Mouse (Mus musculus) forebrain, embryonic 11.5 days (tissue): ENCODE data around the gene Gm20388. TPM values are rescaled to one million over a fixed set of nuclear protein-coding genes. Genes with fewer than 3 reads are reported as not detected.

ENCODE experiments used
- ATAC-seq: fragments of 200-750 bp; cut with Nextera tagmentation; replicated peaks from 2 replicates; pipeline ENCODE4 v1.8.0; 2017; ENCODE audit warnings: moderate TSS enrichment; ENCODE audit not compliant: low FRiP score
- DNase-seq: peaks from one replicate; pipeline ENCODE4 v3.0.0-alpha.2; 2017; ENCODE audit warnings: low spot score
- H3K27ac ChIP-seq: fragments of 300-500 bp; sonication (generic); 2 replicates; pipeline ENCODE4 v1.5.1; 2014; ENCODE audit warnings: low read depth, low read length
- H3K27me3 ChIP-seq: fragments of 300-500 bp; sonication (generic); 2 replicates; pipeline ENCODE4 v1.6.1; 2014; ENCODE audit warnings: mild to moderate bottlenecking, low read length, mixed read lengths; ENCODE audit not compliant: control insufficient read depth, insufficient read depth
- H3K36me3 ChIP-seq: fragments of 300-500 bp; sonication (generic); 2 replicates; pipeline ENCODE4 v1.6.1; 2014; ENCODE audit warnings: mild to moderate bottlenecking, low read length, moderate library complexity, mixed read lengths; ENCODE audit not compliant: control insufficient read depth, insufficient read depth
- H3K4me1 ChIP-seq: fragments of 300-500 bp; sonication (generic); replicated peaks from 2 replicates; pipeline ENCODE4 v1.6.1; 2014; ENCODE audit warnings: low read length, mixed read lengths; ENCODE audit not compliant: control insufficient read depth, insufficient read depth
- H3K4me2 ChIP-seq: fragments of 300-500 bp; sonication (generic); 2 replicates; pipeline ENCODE4 v1.6.1; 2014; ENCODE audit warnings: low read depth, mild to moderate bottlenecking, low read length, moderate library complexity, mixed read lengths; ENCODE audit not compliant: severe bottlenecking
- H3K4me3 ChIP-seq: fragments of 300-500 bp; sonication (generic); 2 replicates; pipeline ENCODE4 v1.5.1; 2014; ENCODE audit warnings: low read depth, low read length
- H3K9ac ChIP-seq: fragments of 300-500 bp; sonication (generic); 2 replicates; pipeline ENCODE4 v1.6.1; 2014; ENCODE audit warnings: low read length
- H3K9me3 ChIP-seq: fragments of 300-500 bp; sonication (generic); 2 replicates; pipeline ENCODE4 v1.6.1; 2016; ENCODE audit warnings: low read length, mixed read lengths; ENCODE audit not compliant: control insufficient read depth
- WGBS: fragments of 180-500 bp; shearing (Covaris S2); extraction: QIAGEN DNeasy Blood & Tissue Kit; methylation state at CpG from one replicate; pipeline ENCODE4 v1.1.7; 2014; 5-methylcytosine and 5-hydroxymethylcytosine counted together
- polyA plus RNA-seq: library from polyadenylated mRNA; unstranded; fragments of >200 nt; fragmentation: Nextera tagmentation; extraction: Ambion mirVana; gene quantifications from 2 replicates; pipeline ENCODE4 v1.2.1, GENCODE M21; 2014

Gene Gm20388
- polyA plus RNA-seq, 1 experiment from 2014 or later: not detected

DNA sequence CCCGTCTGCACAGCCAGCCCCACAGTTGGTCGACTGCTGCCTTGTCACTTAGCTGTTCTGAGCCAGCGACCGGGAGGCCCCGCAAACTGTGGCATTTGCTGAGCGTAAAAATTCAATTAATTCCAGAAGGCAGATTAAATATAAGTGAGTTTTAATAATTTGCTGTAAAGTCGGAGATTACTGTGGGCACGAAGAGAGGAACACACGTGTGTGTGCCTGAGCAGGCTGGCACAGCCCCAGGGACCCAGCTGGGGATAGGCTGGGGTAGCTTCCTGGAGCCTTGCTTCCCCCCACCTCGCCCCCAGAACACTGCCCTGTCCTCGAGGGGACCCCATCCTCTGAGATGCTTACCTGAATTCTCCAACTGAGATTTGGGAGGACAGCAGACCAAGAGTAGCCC is 601.7 kb downstream of the Gm20388 start:
- Histone ChIP-seq H3K9me3 (no peaks in the 10 kb centered on the region), H3K4me1 (peaks cover 91% of the 10 kb centered on the region), H3K4me2 (no peak overlapping the region), H3K27me3 (peaks cover 10% of the 10 kb centered on the region; the same call in 1 of the 2 replicates), H3K27ac (no peak overlapping the region), H3K36me3 (no peaks in the 10 kb centered on the region), H3K4me3 (no peak overlapping the region), H3K9ac (peak overlapping the region; percentile 16; the same call in 1 of the 2 replicates)
- DNase-seq (no peak), ATAC-seq (no peak)
- WGBS: 37% methylated on average over 11 of the region's 11 CpGs

DNA sequence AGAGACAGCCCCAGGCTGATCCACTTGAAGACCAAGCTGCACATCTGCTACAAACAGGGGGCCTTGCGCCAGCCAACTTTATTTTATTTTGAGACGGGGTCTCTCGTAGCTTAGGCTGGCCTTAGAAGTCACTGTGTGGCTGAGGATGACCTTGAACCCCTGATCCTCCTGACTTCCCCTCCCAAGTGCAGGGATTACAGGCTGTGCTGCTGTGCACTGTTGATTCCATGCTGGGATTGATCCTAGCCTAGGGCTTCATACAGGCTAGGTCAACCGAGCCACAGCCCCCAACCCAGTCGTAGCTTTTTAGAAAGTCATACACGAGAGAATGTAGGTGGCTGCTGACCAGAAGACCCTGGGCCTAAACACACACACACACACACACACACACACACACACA is 602.5 kb downstream of the Gm20388 start:
- WGBS: 20% methylated on average over 6 of the region's 6 CpGs
- peak overlapping the region; percentile 28 for H3K9ac ChIP-seq
- no peak overlapping the region for H3K4me2 ChIP-seq
- H3K27me3 ChIP-seq: peaks cover 9% of the 10 kb centered on the region; the same call in 1 of the 2 replicates
- no peak for ATAC-seq
- no peaks in the 10 kb centered on the region for H3K36me3 ChIP-seq
- H3K27ac ChIP-seq: peak overlapping the region; percentile 89
- H3K4me3 ChIP-seq: no peak overlapping the region
- no peaks in the 10 kb centered on the region for H3K9me3 ChIP-seq
- peaks cover 90% of the 10 kb centered on the region for H3K4me1 ChIP-seq
- DNase-seq: no peak

DNA sequence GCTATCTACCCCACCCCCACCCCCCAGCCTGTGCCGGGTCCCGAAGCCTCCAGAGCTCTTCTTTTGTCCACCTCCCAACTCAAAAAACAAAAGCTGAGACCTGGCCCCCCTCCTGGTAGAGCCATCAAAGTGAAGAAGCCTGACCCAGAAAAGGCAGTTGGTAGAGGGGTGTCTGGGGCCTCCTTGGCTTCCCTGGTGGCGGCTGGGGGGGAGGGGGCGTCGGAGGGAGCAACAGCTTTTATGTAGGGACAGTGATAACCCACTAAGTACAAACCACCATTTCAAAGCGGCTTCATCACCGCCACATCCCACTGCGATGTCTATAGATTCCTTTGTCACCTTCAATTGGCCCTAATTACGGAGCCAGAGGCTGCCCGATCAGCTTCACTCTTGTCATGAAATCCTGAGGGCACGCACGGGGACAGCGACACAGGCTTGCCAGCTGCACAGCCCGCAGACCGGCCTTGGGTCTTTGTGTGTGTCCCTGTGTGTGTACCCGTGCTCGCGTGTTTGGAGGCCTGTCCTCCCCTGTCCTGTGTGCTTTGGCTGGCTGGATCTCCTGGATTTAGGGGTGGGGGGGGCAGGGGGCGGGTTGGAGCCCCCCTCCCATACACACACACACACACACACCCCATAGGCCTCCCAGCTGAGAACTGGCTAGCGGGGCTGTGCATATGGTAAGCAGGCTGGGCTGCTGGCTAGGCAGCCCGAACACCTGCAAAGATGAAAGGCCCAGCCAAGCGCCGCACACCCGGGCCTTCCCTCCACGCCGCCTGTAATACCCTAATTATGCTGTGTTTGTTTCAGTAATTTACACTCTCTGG is 603.2 kb downstream of the Gm20388 start:
- Histone ChIP-seq H3K4me3 (no peak overlapping the region), H3K9me3 (no peaks in the 10 kb centered on the region), H3K4me1 (peaks cover 89% of the 10 kb centered on the region), H3K36me3 (no peaks in the 10 kb centered on the region), H3K9ac (peak overlapping the region; percentile 28), H3K27me3 (peaks cover 9% of the 10 kb centered on the region), H3K27ac (peak overlapping the region; percentile 89), H3K4me2 (peak overlapping the region; percentile 32)
- WGBS: 2% methylated on average over 26 of the region's 26 CpGs
- DNase-seq (peak; percentile 85), ATAC-seq (peak; percentile 60)

DNA sequence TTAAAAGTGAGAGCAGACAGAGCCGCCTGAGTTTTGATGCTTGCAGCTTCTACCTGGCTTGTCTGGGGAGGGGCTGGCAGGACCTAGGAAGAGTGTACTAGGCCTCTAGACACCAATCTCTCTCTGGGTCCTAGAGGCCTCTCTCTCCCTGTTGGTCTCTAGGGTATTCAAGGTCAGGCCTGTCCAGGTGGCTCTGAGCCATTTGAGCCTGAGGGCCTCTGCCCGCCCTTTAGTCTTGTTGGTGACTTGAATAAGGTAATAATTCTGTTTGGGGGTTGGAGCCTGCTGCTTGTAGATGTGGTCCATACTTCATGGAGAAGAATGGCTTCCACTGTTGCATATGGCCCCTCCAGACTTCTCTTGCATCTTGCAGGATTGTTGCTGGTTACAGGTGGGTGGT is 604.6 kb downstream of the Gm20388 start:
- Histone ChIP-seq H3K4me2 (no peak overlapping the region), H3K27me3 (peaks cover 9% of the 10 kb centered on the region), H3K4me1 (peaks cover 86% of the 10 kb centered on the region), H3K9me3 (no peaks in the 10 kb centered on the region), H3K4me3 (no peak overlapping the region), H3K9ac (no peak overlapping the region), H3K36me3 (no peaks in the 10 kb centered on the region), H3K27ac (no peak overlapping the region)
- 86% methylated on average over 2 of the region's 2 CpGs for WGBS
- DNase-seq (no peak), ATAC-seq (no peak)

DNA sequence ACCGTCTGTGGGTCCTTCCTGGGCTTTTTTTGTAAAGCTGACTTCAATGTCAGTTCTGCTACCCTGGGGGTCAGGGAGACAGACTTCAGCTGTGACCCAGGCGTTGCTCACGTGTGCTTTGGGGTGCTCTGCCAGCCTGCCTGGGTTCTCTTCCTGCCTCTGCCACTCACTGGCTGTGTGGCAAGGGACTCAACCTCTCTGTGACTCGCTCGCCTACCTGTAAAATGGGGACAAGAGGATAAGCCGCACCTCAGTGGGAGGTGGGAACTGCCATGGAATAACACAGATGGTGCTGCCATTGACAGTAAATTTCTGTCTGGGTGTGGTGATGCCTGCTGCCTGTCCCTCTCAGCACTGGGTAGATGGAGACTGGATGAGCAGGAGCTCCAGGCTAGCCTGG is 605.0 kb downstream of the Gm20388 start:
- ATAC-seq (no peak), DNase-seq (no peak)
- Histone ChIP-seq H3K9me3 (no peaks in the 10 kb centered on the region), H3K36me3 (no peaks in the 10 kb centered on the region), H3K4me2 (no peak overlapping the region), H3K4me3 (no peak overlapping the region), H3K27me3 (peaks cover 8% of the 10 kb centered on the region), H3K9ac (no peak overlapping the region), H3K4me1 (peaks cover 87% of the 10 kb centered on the region), H3K27ac (no peak overlapping the region)
- 83% methylated on average over 6 of the region's 6 CpGs for WGBS

DNA sequence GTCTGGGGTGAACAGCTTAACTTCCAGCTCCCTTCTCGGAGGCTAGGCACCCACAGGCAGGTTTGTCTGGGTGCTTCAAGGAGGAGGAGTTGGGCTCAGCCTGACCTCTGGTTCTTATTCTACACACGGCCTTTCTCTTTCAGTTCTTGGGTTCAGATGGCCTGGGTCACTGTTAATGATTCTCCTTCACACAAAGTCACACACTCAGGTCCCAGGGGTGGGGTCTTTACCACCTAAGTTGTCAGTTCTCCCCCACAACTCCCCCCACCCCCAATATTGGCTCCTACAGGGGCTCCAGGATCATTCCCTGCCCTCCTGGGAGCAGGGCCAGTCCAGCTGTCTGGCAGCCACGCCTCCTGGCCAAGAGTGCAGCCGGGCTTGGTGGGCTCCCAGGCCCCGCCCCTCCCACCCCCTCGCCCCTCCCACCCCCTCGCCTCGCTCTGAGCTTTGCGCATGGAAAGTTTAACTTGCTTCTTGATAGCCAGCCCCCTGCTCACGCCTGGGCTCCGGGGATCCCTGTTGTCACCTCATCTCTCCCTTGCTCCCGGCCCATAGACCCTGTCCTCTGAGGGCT is 605.6 kb downstream of the Gm20388 start:
- Histone ChIP-seq H3K4me2 (peak overlapping the region; percentile 32; the same call in 1 of the 2 replicates), H3K36me3 (no peaks in the 10 kb centered on the region), H3K9me3 (no peaks in the 10 kb centered on the region), H3K27ac (peak overlapping the region; percentile 37; the same call in 1 of the 2 replicates), H3K4me3 (no peak overlapping the region), H3K9ac (no peak overlapping the region), H3K27me3 (peaks cover 7% of the 10 kb centered on the region), H3K4me1 (peaks cover 83% of the 10 kb centered on the region)
- ATAC-seq (no peak), DNase-seq (peak; percentile 81)
- WGBS: 9% methylated on average over 10 of the region's 12 CpGs

DNA sequence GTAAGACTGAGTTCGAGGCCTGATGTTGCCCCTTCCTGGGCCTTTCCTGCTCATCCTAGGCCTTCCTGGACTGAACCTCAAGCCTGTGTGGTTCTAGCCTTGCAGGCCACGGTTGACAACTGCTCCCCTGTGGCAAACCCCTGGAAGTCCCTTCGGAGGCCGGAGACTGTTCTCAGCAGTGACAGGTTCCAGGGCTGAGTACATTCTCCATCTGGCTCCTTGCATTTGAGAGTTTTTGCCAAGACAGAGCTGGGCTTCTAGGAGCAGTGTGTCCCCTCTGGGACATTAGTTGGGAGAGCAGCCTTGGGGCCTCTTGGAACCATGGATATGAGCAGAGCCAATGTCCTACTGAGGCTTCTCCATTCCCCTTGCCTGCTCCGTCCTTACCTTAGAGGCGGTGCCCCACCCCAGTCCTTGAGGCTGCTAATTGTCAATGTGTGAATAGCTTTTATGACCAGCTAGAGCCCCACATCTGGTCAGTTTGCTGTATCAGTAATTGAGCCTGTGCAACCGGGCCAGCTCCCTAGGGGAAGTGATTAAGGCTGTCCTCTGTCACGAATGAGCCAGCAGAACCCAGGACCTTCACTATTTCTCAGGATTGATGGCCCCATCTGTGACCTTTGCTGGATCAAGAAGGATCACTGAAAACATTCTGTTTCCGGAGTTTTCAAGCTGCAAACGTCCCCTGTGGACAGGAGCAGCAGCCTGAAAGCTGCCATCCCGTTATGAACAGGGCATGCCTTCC is 607.2 kb downstream of the Gm20388 start:
- H3K9ac ChIP-seq: no peak overlapping the region; the same call in 1 of the 2 replicates

DNA sequence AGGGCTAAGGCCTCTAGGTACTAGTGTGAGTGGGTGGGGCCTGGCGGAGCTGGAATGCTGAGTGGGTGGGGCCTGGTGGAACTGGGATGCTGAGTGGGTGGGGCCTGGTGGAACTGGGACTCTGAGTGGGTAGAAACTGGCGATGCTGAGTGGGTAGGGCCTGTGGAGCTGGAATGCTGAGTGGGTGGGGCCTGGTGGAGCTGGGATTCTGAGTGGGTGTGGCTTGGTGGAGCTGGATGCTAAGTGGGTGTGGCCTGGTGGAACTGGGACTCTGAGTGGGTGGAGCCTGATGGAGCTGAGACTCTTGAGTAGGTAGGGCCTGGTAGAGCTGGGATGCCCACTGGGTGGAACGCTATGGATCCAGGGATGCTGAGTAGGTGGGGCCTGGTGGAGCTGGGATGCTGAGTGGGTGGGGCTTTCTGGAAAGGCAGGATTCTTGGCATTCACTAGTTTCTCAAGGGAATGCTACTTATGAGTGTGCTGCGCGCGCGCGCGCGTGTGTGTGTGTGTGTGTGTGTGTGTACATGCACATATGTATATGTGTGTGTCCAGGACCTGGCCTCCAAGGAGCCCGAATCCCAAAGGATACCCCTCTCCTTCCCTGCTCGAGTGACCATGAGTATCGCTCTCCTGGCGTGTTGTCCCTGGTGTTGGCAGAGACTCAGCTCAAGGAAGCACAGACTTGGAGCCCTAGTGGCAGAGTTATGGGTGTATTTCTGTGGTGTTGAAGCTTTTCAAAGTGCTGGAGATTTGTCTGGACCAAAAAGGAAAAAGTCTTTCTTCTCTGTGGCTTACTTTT is 608.3 kb downstream of the Gm20388 start:
- H3K4me2 ChIP-seq: no peak overlapping the region

More for the DNA sequence above, 607.2 kb downstream of the Gm20388 start:
- H3K27me3 ChIP-seq: peaks cover 5% of the 10 kb centered on the region
- ATAC-seq (no peak), DNase-seq (no peak)
- H3K9me3 ChIP-seq: no peaks in the 10 kb centered on the region
- WGBS: 44% methylated on average over 11 of the region's 11 CpGs
- H3K4me3 ChIP-seq: no peak overlapping the region
- H3K4me2 ChIP-seq: no peak overlapping the region
- no peak overlapping the region for H3K27ac ChIP-seq
- no peaks in the 10 kb centered on the region for H3K36me3 ChIP-seq
- H3K4me1 ChIP-seq: peaks cover 76% of the 10 kb centered on the region

More for the DNA sequence above, 608.3 kb downstream of the Gm20388 start:
- H3K4me3 ChIP-seq: no peak overlapping the region
- no peak overlapping the region for H3K9ac ChIP-seq
- H3K36me3 ChIP-seq: no peaks in the 10 kb centered on the region
- H3K9me3 ChIP-seq: no peaks in the 10 kb centered on the region
- ATAC-seq: no peak
- peak; percentile 72 for DNase-seq
- peaks cover 9% of the 10 kb centered on the region for H3K27me3 ChIP-seq
- 48% methylated on average over 14 of the region's 14 CpGs for WGBS
- no peak overlapping the region for H3K27ac ChIP-seq
- peaks cover 67% of the 10 kb centered on the region for H3K4me1 ChIP-seq
